ENCODE assay signal across 8 mouse cellular contexts in genomic region chr15:31417796-31418685, GRCm38 (mm10). TPM values are rescaled to one million over a fixed set of nuclear protein-coding genes. Genes with fewer than 3 reads are reported as not detected.
DNase-seq lines count a peak whose midpoint lies in the region; ATAC-seq lines count a peak whose summit lies in the region.

No protein-coding gene starts in this region.

- no peak overlapping the region for H3K4me3 ChIP-seq in embryonic facial prominence, embryonic 14.5 days (ENCODE audit: low read depth, low read length)
- H3K4me3 ChIP-seq in lung, embryonic 16.5 days (ENCODE audit: low read length): 0 out of 2 replicates have a peak overlapping the region, but pooled peaks have one; percentile 10

- H3K4me1 ChIP-seq in embryonic facial prominence, embryonic 14.5 days (ENCODE audit: control insufficient read depth, insufficient read depth, low read length): no peaks in the 10 kb centered on the region
- peaks cover 12% of the 10 kb centered on the region for H3K4me1 ChIP-seq in lung, embryonic 16.5 days (replicated peaks; ENCODE audit: control insufficient read depth, insufficient read depth, low read length)

- peak; percentile 65 to 69 for DNase-seq in B cell, adult 2 months
- DNase-seq in T-cell, adult 2 months (ENCODE audit: low spot score): peak; percentile 22
- no peak for DNase-seq in embryonic facial prominence, embryonic 14.5 days (ENCODE audit: low spot score)
- peak; percentile 58 to 64 for DNase-seq in heart, postnatal 14 days
- peak; percentile 51 to 68 for DNase-seq in kidney, postnatal 4 days
- DNase-seq in right cerebral cortex, postnatal 10 days (ENCODE audit: low spot score in 2 of 2): peak; percentile 70 to 73
- peak; percentile 59 for DNase-seq in urinary bladder, postnatal 14 days (ENCODE audit: low spot score)

- WGBS in embryonic facial prominence, embryonic 14.5 days: 52% methylated on average over 21 of the region's 21 CpGs
- WGBS in lung, embryonic 16.5 days: 26% methylated on average over 21 of the region's 21 CpGs

- no peak; the same call in 1 of the 2 replicates for ATAC-seq in embryonic facial prominence, embryonic 14.5 days (ENCODE audit: low read depth)
- ATAC-seq in lung, embryonic 16.5 days (ENCODE audit: low read depth): peak; percentile 85

- H3K9me3 ChIP-seq in embryonic facial prominence, embryonic 14.5 days (ENCODE audit: control insufficient read depth, low read length): no peaks in the 10 kb centered on the region
- no peaks in the 10 kb centered on the region for H3K9me3 ChIP-seq in lung, embryonic 16.5 days (ENCODE audit: control insufficient read depth, low read length)

- no peaks in the 10 kb centered on the region for H3K36me3 ChIP-seq in embryonic facial prominence, embryonic 14.5 days (ENCODE audit: control insufficient read depth, insufficient read depth, low read length)
- no peaks in the 10 kb centered on the region for H3K36me3 ChIP-seq in lung, embryonic 16.5 days (ENCODE audit: control insufficient read depth, insufficient read depth, low read length)

- intact Hi-C loops in heart, postnatal 14 days (cut with DNase I): loop anchor here (2.0 kb wide), 2 partner anchors 51 to 101 kb away; partner anchors contain the start of gene Ankrd33b

- H3K9ac ChIP-seq in embryonic facial prominence, embryonic 14.5 days (ENCODE audit: low read depth, low read length): no peak overlapping the region
- H3K9ac ChIP-seq in lung, embryonic 16.5 days (ENCODE audit: low read length): peak overlapping the region; percentile 4; the same call in 1 of the 2 replicates

- H3K27me3 ChIP-seq in embryonic facial prominence, embryonic 14.5 days (replicated peaks; ENCODE audit: control insufficient read depth, insufficient read depth, low read length): no peaks in the 10 kb centered on the region
- H3K27me3 ChIP-seq in lung, embryonic 16.5 days (ENCODE audit: control insufficient read depth, insufficient read depth, low read depth, low read length): no peaks in the 10 kb centered on the region

- H3K27ac ChIP-seq in embryonic facial prominence, embryonic 14.5 days (replicated peaks; ENCODE audit: low read depth, low read length): 0 out of 2 replicates have a peak overlapping the region, but pooled peaks have one; percentile 28
- peak overlapping the region; percentile 76 for H3K27ac ChIP-seq in lung, embryonic 16.5 days (ENCODE audit: low read length)

- H3K4me2 ChIP-seq in embryonic facial prominence, embryonic 14.5 days (ENCODE audit: low read depth, low read length): peak overlapping the region; percentile 21; the same call in 1 of the 2 replicates
- peak overlapping the region; percentile 33 for H3K4me2 ChIP-seq in lung, embryonic 16.5 days (ENCODE audit: low read depth, low read length)

RNA-seq across cellular contexts. Expression of gene Ropn1l, which starts 35.5 kb away (rescaled TPM):
- polyA plus RNA-seq in embryonic facial prominence, embryonic 14.5 days (2014; fragmentation: Nextera tagmentation; extraction: Ambion mirVana): 2.1 and 3.5 TPM in 2 replicates
- under 1 TPM in 1 of 2 experiments, not detected in 1; 0.29 TPM for total RNA-seq in heart, postnatal 14 days (2021)
- 5.6 and 6.2 TPM in 2 replicates for polyA plus RNA-seq in lung, embryonic 16.5 days (2015; fragmentation: Nextera tagmentation; extraction: Ambion mirVana)

RNA-seq across cellular contexts. Expression of gene Ankrd33b, which starts 50.5 kb away (rescaled TPM):
- 1.0 and 1.1 TPM in 2 replicates for polyA plus RNA-seq in embryonic facial prominence, embryonic 14.5 days (2014; fragmentation: Nextera tagmentation; extraction: Ambion mirVana)
- total RNA-seq in heart, postnatal 14 days (2021): 10 to 100 TPM; 21.8 TPM
- 3.5 and 3.9 TPM in 2 replicates for polyA plus RNA-seq in lung, embryonic 16.5 days (2015; fragmentation: Nextera tagmentation; extraction: Ambion mirVana)
